Mouse (Mus musculus) intestine, postnatal 0 days (tissue): ENCODE measurements around the gene Dcpp1. TPM values are rescaled to one million over a fixed set of nuclear protein-coding genes. Genes with fewer than 3 reads are reported as not detected.

Source experiments
- ATAC-seq: fragments of 200-750 bp; cut with Nextera tagmentation; 2 replicates; pipeline ENCODE4 v1.8.0; 2017; ENCODE audit warnings: mild to moderate bottlenecking, moderate TSS enrichment, moderate library complexity
- H3K27ac ChIP-seq: fragments of 300-500 bp; sonication (generic); 2 replicates; pipeline ENCODE4 v1.5.1; 2014; ENCODE audit warnings: mild to moderate bottlenecking, low read depth, low read length, moderate library complexity
- H3K27me3 ChIP-seq: fragments of 300-500 bp; sonication (generic); replicated peaks from 2 replicates; pipeline ENCODE4 v1.6.1; 2014; ENCODE audit warnings: low read length, mixed read lengths; ENCODE audit not compliant: control insufficient read depth, insufficient read depth
- H3K36me3 ChIP-seq: fragments of 300-500 bp; sonication (generic); 2 replicates; pipeline ENCODE4 v1.6.1; 2014; ENCODE audit warnings: mild to moderate bottlenecking, moderate library complexity; ENCODE audit not compliant: control insufficient read depth, insufficient read depth
- H3K4me1 ChIP-seq: fragments of 300-500 bp; sonication (generic); replicated peaks from 2 replicates; pipeline ENCODE4 v1.6.1; 2014; ENCODE audit warnings: antibody characterized with exemption, low read length, mixed read lengths; ENCODE audit not compliant: control insufficient read depth, insufficient read depth
- H3K4me2 ChIP-seq: fragments of 300-500 bp; sonication (generic); replicated peaks from 2 replicates; pipeline ENCODE4 v1.6.1; 2014; ENCODE audit warnings: low read depth, mild to moderate bottlenecking, moderate library complexity
- H3K4me3 ChIP-seq: fragments of 300-500 bp; sonication (generic); 2 replicates; pipeline ENCODE4 v1.5.1; 2014; ENCODE audit warnings: low read depth, low read length
- H3K9ac ChIP-seq: fragments of 300-500 bp; sonication (generic); 2 replicates; pipeline ENCODE4 v1.6.1; 2014; ENCODE audit warnings: mild to moderate bottlenecking, low read depth, low read length
- H3K9me3 ChIP-seq: fragments of 300-500 bp; sonication (generic); 2 replicates; pipeline ENCODE4 v1.6.1; 2016; ENCODE audit warnings: mixed run types; ENCODE audit not compliant: control insufficient read depth
- CTCF ChIP-seq: sonication (generic); IDR thresholded peaks from 2 replicates; pipeline ENCODE4 v1.5.1; 2016; ENCODE audit warnings: low read depth, mild to moderate bottlenecking, control low read depth, antibody characterized with exemption, moderate library complexity
- WGBS: fragments of 180-500 bp; shearing (Covaris S2); extraction: QIAGEN DNeasy Blood & Tissue Kit; methylation state at CpG from one replicate; pipeline ENCODE4 v1.1.7; 2014; 5-methylcytosine and 5-hydroxymethylcytosine counted together
- polyA plus RNA-seq: library from polyadenylated mRNA; unstranded; fragments of >200 nt; fragmentation: Nextera tagmentation; extraction: Ambion mirVana; gene quantifications from 2 replicates; pipeline ENCODE4 v1.2.1, GENCODE M21; 2015

Dcpp1 gene
- polyA plus RNA-seq, 1 experiment from 2014 or later, result 6.3 TPM

GRCm38 (mm10) chr17:23850028-23850427 lies 30.6 kb upstream of the Dcpp1 start:
- Histone ChIP-seq H3K9ac (no peak overlapping the region), H3K4me3 (no peak overlapping the region), H3K27ac (peak overlapping the region; percentile 81), H3K27me3 (no peaks in the 10 kb centered on the region), H3K4me2 (no peak overlapping the region), H3K36me3 (no peaks in the 10 kb centered on the region), H3K4me1 (no peaks in the 10 kb centered on the region), H3K9me3 (no peaks in the 10 kb centered on the region)
- ATAC-seq, result no peak
- peak; percentile 61 for TF ChIP-seq CTCF
- WGBS, result 72% methylated on average over 2 of the region's 2 CpGs

DNA sequence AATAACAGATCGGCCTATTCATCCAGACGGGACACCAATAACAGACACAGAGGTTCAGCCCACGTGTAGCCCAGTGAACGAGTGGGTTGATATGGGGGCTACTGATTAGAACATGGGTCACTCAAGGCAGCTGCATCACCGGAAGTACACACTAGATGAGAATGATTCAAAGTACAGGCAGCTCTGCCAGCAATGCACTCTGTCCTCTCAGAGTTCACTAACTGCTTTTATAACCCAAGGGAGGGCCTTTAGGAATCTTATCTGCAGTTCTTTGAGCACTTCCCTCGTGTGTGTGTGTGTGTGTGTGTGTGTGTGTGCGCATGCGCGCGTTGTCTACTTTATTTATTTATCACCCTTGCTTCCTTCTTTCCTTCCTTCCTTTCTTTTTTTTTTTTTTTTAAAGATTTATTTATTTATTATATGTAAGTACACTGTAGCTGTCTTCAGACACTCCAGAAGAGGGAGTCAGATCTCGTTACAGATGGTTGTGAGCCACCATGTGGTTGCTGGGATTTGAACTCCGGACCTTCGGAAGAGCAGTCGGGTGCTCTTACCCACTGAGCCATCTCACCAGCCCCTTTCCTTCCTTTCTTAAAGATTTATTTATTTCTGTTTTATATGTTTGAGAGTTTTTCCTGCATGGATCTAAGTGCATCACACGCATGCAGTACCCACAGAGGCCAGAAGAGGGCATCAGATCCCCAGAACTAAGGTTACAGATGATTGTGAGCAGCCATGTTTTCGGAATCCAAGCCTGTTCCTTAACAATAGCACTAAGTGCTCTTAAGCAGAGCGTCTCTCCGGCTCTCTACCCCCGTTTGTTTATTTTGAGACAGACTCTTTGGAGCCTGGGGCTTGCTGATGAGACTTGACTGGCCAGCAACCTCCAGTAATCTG lies 29.6 kb upstream of the Dcpp1 start:
- H3K27me3 ChIP-seq, result no peaks in the 10 kb centered on the region
- H3K4me2 ChIP-seq, result no peak overlapping the region
- no peaks in the 10 kb centered on the region for H3K9me3 ChIP-seq
- WGBS, result 36% methylated on average over 18 of the region's 19 CpGs
- TF ChIP-seq CTCF, result peak; percentile 85
- H3K4me1 ChIP-seq, result no peaks in the 10 kb centered on the region
- no peak overlapping the region for H3K4me3 ChIP-seq
- no peaks in the 10 kb centered on the region for H3K36me3 ChIP-seq
- H3K27ac ChIP-seq, result peak overlapping the region; percentile 81
- no peak overlapping the region for H3K9ac ChIP-seq
- peak; percentile 96 for ATAC-seq

GRCm38 (mm10) chr17:23853292-23853691 lies 27.4 kb upstream of the Dcpp1 start:
- peak overlapping the region; percentile 14 for H3K4me2 ChIP-seq
- no peak overlapping the region for H3K9ac ChIP-seq
- H3K27ac ChIP-seq, result peak overlapping the region; percentile 57; the same call in 1 of the 2 replicates
- no peaks in the 10 kb centered on the region for H3K4me1 ChIP-seq
- H3K36me3 ChIP-seq, result no peaks in the 10 kb centered on the region
- WGBS, result 36% methylated on average over 5 of the region's 5 CpGs
- TF ChIP-seq CTCF, result peak; percentile 87
- no peaks in the 10 kb centered on the region for H3K9me3 ChIP-seq
- no peaks in the 10 kb centered on the region for H3K27me3 ChIP-seq
- peak; percentile 30; the same call in 1 of the 2 replicates for ATAC-seq
- no peak overlapping the region for H3K4me3 ChIP-seq

DNA sequence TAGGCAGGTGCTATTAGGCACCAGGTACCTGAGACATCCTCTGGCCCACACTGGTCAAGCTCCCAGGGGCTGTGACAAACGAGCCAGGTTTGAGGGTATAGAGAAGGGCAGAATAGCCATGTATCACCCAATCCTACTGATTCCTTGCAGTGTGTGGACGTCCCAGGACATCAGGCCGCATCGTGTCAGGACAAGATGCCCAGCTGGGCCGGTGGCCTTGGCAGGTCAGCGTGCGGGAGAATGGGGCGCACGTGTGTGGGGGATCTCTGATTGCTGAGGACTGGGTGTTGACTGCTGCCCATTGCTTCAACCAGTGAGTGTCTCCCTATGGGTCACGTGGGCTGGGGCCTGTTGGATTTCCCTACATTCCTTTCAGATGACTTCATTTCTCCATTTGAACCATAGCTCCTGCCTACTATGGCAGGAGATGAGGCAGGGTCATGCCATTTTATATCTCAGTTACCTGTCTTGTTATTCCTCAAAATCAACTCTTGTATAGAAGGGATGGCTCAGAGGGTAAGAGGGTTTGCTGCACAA lies 26.4 kb upstream of the Dcpp1 start:
- no peak overlapping the region for H3K27ac ChIP-seq
- WGBS, result 74% methylated on average over 10 of the region's 10 CpGs
- no peaks in the 10 kb centered on the region for H3K4me1 ChIP-seq
- TF ChIP-seq CTCF, result no peak
- H3K4me2 ChIP-seq, result peak overlapping the region; percentile 14; the same call in 1 of the 2 replicates
- no peaks in the 10 kb centered on the region for H3K9me3 ChIP-seq
- no peak for ATAC-seq
- no peaks in the 10 kb centered on the region for H3K27me3 ChIP-seq
- no peaks in the 10 kb centered on the region for H3K36me3 ChIP-seq
- H3K4me3 ChIP-seq, result no peak overlapping the region
- no peak overlapping the region for H3K9ac ChIP-seq

- Histone ChIP-seq H3K27me3 (no peaks in the 10 kb centered on the region), H3K27ac (no peak overlapping the region), H3K4me2 (no peak overlapping the region), H3K4me1 (no peaks in the 10 kb centered on the region), H3K4me3 (no peak overlapping the region), H3K36me3 (no peaks in the 10 kb centered on the region), H3K9me3 (no peaks in the 10 kb centered on the region), H3K9ac (no peak overlapping the region)
- TF ChIP-seq CTCF, result no peak
- ATAC-seq, result no peak
- WGBS, result 89% methylated on average over 6 of the region's 6 CpGs
Observed at GRCm38 (mm10) chr17:23857193-23857592, 23.5 kb upstream of the Dcpp1 start.

DNA sequence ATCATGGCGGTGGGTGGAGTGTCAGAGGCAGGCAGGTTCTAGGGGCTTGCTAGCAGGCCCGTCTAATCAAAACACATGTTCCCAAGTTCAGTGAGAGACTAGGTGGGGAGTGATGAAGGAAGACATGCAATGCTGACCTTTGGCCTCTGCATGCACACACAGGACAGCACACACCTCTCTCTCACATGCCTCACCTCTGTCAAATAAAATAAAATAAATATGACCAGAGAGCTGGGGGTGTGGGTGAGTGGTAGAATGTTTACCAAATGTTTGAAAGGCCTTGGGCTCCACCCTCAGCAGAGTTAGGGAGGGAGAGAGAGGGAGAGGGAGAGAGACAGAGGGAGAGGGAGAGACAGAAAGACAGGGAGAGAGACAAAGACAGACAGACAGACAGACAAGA lies 22.8 kb upstream of the Dcpp1 start:
- H3K27ac ChIP-seq, result no peak overlapping the region
- ATAC-seq, result no peak
- no peaks in the 10 kb centered on the region for H3K36me3 ChIP-seq
- no peaks in the 10 kb centered on the region for H3K9me3 ChIP-seq
- no peak for TF ChIP-seq CTCF
- no peak overlapping the region for H3K9ac ChIP-seq
- WGBS, result 39% methylated on average over 2 of the region's 2 CpGs
- H3K4me2 ChIP-seq, result no peak overlapping the region
- no peaks in the 10 kb centered on the region for H3K27me3 ChIP-seq
- no peak overlapping the region for H3K4me3 ChIP-seq
- no peaks in the 10 kb centered on the region for H3K4me1 ChIP-seq
